Mouse (Mus musculus): ENCODE measurements around the gene Pex16. TPM values are rescaled to one million over a fixed set of nuclear protein-coding genes. Genes with fewer than 3 reads are reported as not detected.
A peak's percentile ranks its signal among the peaks of the same experiment; 100 is the strongest.

Pex16 gene
- polyA plus RNA-seq, 1 experiment: not detected

DNA sequence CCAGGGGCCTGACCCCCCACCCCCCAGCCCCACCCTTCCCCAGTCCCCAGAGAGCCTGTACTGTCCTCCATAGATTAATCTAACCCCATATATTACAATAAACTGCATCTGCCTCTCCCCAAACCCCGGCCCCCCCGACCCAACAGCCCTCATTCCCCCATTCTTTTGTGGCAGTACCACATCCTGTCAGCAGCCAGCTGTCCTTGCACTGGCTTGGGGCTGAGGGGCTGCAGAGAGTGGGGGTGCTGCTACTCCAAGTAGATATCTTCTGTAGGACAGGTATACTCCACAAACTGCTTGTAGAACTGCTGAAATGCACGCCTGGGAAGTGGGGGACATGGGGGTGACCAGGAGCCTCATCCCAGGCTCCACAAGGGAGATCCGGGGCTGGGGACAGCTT is 9.6 kb downstream of the Pex16 start:
- Histone ChIP-seq H3K27ac (ENCODE audit: insufficient read depth, low read depth, low read length) (no peak overlapping the region), H3K4me1 (ENCODE audit: control insufficient read depth, insufficient read depth, low read length) (peaks cover 36% of the 10 kb centered on the region), H3K4me3 (ENCODE audit: insufficient read depth, low read depth, low read length) (no peak overlapping the region)
- WGBS: 75% methylated on average over 4 of the region's 4 CpGs
- TF ChIP-seq CTCF (IDR thresholded peaks at IDR 0.05; ENCODE audit: insufficient read depth, low read depth, low read length) (no peak), POLR2A (IDR thresholded peaks at IDR 0.05; ENCODE audit: insufficient read depth, low read depth, low read length) (no peak)

DNA sequence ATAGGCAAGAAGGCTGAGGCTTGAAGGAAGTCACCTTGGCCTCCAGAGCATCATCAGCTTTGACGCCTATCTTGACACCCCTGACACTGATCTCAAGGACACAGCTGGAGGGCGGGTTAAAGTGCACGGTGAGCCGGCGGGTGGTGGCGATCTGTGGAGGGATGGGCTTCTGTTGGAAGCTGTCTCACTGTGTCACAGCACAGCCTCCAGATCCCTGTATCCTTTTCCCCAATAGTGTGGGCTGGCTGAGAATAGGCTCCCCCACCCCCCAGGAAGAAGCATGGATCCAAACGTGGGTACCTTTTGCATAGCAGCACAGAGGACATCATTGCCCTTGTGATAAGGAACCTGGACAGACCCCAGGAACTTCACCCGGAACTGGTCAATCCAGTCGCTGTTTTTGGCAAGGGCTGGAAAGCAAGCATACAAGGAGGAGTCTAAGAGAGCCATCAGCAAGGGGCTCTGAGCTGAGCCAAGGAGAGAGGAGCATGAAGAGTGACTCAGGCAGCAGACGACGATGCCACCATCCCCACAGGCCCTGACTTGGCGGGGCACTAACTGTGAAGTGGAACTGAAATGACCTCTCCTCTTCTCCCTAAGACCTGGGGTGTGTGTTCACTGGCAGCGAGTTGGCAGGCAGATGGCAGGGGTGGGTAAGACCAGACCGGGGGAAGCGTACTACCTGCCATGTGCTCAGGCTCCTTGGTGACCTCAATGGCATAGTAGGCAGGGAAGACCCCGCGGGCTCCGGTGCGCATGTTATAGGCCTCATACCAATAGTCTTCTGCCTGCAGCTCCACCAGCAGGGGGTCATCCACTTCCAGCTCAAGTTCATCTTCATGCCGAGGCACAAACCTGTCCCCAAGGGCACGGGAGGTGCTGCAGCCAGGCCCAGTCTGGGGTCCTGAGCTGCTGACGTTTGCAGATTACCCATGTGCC is 10.9 kb downstream of the Pex16 start:
- WGBS: 67% methylated on average over 22 of the region's 22 CpGs

DNA sequence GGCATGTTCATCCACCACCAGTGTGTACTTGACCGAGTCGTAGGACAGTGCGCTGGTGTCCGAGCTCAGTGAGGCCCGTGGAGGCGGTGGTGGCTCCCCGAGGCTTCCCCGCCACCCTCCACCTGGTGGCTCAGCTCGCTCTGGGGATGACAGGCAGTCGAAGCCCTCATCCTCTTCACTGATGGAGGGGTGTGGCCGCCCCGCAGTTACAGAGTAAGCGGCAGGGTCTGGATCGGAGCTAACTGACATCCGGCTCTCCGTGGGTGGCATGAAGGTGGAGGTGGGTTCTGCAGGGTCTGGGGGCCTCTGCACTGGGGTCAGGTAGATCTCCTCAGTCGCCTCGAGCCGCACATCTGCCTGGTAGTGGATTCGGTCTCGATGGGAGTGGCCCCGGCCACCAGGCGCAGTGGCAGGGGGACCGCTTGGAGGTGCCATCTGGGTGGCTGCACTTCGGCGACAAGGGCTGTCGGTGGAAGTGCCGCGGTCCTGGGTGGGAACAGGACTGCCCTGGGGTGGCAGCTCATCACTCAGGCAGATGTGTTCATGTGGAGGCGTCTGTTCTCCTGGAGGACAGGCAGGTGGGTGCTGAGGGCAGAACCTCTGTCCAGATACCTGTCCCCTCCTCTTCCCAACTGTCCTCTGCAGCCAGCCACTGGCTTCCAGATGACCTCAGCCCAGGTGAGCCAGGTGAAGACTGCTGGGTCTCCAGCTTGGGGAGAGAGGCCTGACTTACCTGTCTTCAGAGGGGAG is 12.5 kb downstream of the Pex16 start:
- 85% methylated on average over 30 of the region's 30 CpGs for WGBS
- Histone ChIP-seq H3K27ac (ENCODE audit: insufficient read depth, low read depth, low read length) (no peak overlapping the region), H3K4me3 (ENCODE audit: insufficient read depth, low read depth, low read length) (no peak overlapping the region), H3K4me1 (ENCODE audit: control insufficient read depth, insufficient read depth, low read length) (peaks cover 51% of the 10 kb centered on the region)
- no peak for TF ChIP-seq POLR2A (IDR thresholded peaks at IDR 0.05; ENCODE audit: insufficient read depth, low read depth, low read length)
- TF ChIP-seq CTCF (IDR thresholded peaks at IDR 0.05; ENCODE audit: insufficient read depth, low read depth, low read length): no peak

More for the DNA sequence above, 10.9 kb downstream of the Pex16 start:
- no peak overlapping the region for H3K27ac ChIP-seq (ENCODE audit: insufficient read depth, low read depth, low read length)
- TF ChIP-seq POLR2A (IDR thresholded peaks at IDR 0.05; ENCODE audit: insufficient read depth, low read depth, low read length): no peak
- TF ChIP-seq CTCF (IDR thresholded peaks at IDR 0.05; ENCODE audit: insufficient read depth, low read depth, low read length): no peak
- H3K4me3 ChIP-seq (ENCODE audit: insufficient read depth, low read depth, low read length): no peak overlapping the region
- peaks cover 39% of the 10 kb centered on the region for H3K4me1 ChIP-seq (ENCODE audit: control insufficient read depth, insufficient read depth, low read length)

DNA sequence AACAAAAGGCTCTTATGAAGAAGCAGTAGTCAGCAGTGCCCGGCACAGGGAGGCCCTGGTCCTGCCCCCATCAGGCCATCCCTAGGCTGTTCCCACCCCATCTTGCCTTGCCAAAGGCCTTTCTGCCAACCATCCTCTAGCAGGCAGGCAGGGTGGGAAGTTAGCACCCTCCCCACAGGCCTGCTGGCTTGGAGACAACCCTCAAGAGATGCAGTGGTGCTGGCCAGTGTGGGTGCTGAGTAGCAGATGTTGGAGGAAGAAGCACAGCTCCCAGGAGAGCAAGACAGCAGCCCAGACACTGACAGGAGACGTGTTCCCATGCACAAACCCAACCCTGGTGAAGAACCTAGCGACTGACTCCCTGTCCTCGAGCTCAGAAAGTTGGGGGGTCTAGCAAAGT is 13.2 kb downstream of the Pex16 start:
- peak overlapping the region; percentile 73 for H3K4me3 ChIP-seq (ENCODE audit: insufficient read depth, low read depth, low read length)
- 30% methylated on average over 4 of the region's 4 CpGs for WGBS
- H3K27ac ChIP-seq (ENCODE audit: insufficient read depth, low read depth, low read length): peak overlapping the region; percentile 64; the same call in 1 of the 2 replicates

DNA sequence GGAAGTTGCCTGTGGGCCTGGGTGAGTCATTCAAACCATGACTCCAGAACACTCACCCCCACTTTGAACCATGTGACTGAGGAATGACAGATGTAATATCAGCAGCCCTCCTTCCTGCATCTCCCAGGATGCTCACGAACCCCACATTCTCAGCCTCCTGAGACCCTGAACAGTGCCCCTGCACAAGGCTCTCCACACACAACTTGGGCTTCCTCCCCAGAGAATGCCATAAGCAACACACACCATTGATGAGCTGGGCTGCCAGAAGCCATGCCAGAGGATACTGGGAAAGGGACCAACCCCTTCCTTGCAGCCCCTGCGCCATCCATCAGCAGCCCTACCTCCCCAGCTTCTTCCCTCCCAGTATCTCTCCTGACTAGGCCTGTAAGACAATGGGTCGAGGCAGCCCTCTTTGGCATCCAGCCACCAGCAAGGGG is 13.6 kb downstream of the Pex16 start:
- WGBS: 11% methylated on average over 3 of the region's 3 CpGs
- H3K27ac ChIP-seq (ENCODE audit: insufficient read depth, low read depth, low read length): peak overlapping the region; percentile 64; the same call in 1 of the 2 replicates
- no peak for TF ChIP-seq CTCF (IDR thresholded peaks at IDR 0.05; ENCODE audit: insufficient read depth, low read depth, low read length)
- no peak for TF ChIP-seq POLR2A (IDR thresholded peaks at IDR 0.05; ENCODE audit: insufficient read depth, low read depth, low read length)
- peaks cover 59% of the 10 kb centered on the region for H3K4me1 ChIP-seq (ENCODE audit: control insufficient read depth, insufficient read depth, low read length)
- H3K4me3 ChIP-seq (ENCODE audit: insufficient read depth, low read depth, low read length): peak overlapping the region; percentile 73

More for the DNA sequence above, 13.2 kb downstream of the Pex16 start:
- no peak for TF ChIP-seq POLR2A (IDR thresholded peaks at IDR 0.05; ENCODE audit: insufficient read depth, low read depth, low read length)
- TF ChIP-seq CTCF (IDR thresholded peaks at IDR 0.05; ENCODE audit: insufficient read depth, low read depth, low read length): no peak
- peaks cover 55% of the 10 kb centered on the region for H3K4me1 ChIP-seq (ENCODE audit: control insufficient read depth, insufficient read depth, low read length)

DNA sequence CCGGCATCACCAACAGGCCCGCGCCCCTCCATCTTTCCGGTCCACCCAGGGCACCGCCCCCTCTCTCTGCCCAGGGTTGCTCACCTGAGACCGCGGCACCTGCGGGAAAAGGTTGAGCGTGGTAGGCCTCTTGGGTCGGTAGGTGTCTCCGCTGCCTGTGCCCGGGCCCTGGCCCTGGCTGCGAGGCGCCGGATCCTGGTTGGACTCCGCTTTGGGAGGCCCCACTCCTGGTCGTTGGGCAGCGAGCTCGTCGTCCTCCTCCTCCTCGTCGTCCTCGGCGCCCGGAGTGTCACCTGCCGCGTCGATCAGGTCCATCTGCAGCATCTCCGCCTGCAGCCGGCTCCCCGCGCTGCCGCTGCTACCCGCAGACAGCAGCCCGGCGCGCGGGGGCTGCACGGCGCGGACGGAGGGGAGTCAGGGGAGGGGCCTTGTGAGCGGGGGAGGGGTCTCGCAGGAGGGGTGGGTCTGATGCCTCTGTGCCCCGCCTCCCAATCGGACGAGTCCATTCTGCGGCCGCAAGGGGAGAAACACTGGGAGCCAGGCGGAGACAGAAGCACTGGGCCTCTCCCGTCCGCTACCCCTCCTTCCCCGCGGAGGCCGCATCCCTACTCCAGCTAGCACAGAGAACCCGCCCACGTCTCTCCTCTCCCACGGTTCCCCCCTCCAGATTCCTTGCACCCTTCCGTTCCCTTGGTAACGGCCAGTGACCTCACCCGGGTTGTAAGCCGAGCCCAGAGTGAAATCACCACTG is 14.6 kb downstream of the Pex16 start:
- TF ChIP-seq CTCF (IDR thresholded peaks at IDR 0.05; ENCODE audit: insufficient read depth, low read depth, low read length) (no peak), POLR2A (IDR thresholded peaks at IDR 0.05; ENCODE audit: insufficient read depth, low read depth, low read length) (peak; percentile 78)
- Histone ChIP-seq H3K27ac (ENCODE audit: insufficient read depth, low read depth, low read length) (peak overlapping the region; percentile 95), H3K4me3 (ENCODE audit: insufficient read depth, low read depth, low read length) (peak overlapping the region; percentile 73), H3K4me1 (ENCODE audit: control insufficient read depth, insufficient read depth, low read length) (peaks cover 64% of the 10 kb centered on the region)
- 1% methylated on average over 62 of the region's 62 CpGs for WGBS

DNA sequence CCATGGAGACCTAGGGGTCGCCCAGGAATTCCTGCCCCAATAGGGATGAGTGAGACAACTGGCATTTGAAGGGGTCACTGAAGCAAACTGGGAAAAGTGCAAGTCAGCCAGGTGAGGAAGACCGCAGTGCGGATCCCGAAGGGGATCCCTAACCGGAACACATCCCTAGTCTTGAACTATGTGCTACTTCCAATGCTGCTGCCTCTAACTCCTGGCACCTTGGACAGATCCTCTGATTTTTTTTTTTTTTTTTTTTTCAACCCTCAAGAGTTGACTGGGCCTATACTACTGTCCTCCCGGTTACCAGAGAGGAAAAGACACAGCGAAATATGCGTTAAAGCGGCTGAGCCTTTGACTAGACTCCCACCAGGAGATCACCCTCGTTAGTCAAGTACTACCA is 15.2 kb downstream of the Pex16 start:
- Histone ChIP-seq H3K27ac (ENCODE audit: insufficient read depth, low read depth, low read length) (peak overlapping the region; percentile 95), H3K4me3 (ENCODE audit: insufficient read depth, low read depth, low read length) (peak overlapping the region; percentile 73), H3K4me1 (ENCODE audit: control insufficient read depth, insufficient read depth, low read length) (peaks cover 64% of the 10 kb centered on the region)
- 9% methylated on average over 10 of the region's 10 CpGs for WGBS
- TF ChIP-seq POLR2A (IDR thresholded peaks at IDR 0.05; ENCODE audit: insufficient read depth, low read depth, low read length): no peak
- TF ChIP-seq CTCF (IDR thresholded peaks at IDR 0.05; ENCODE audit: insufficient read depth, low read depth, low read length): no peak

DNA sequence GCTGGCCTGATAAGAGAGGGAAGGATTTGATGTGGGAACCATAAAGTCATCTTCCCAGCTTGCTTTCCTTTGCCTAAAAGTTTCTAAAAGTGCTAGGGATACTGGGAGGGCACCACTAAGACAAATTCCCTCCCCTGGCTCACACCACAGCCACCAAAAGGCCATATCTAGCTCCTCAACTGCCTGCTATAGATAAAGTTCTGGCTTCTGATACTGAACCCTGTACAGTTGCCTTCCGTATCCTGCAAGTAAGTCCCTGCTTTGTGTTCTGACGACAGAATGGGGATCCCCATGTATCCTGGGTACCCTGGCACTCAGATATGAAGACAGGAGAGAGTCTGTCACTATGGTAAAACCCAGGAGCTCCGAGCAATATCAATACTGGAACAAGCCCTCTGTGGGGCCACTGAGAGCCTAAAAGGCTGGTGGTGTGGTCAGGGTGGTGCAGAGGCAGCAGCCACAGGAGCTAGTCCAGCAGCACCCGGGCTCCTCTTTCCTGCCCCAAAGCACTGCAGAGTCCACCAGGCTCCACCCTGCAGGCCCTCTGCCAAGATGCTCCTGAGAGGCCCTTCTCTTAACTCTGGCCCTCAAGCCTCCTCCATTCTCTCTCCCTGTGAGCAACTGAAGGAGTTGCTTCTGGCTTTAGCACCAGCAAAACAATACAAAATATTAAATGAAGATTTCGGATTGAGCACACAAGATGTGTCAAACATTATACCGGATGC is 15.9 kb downstream of the Pex16 start:
- peaks cover 58% of the 10 kb centered on the region for H3K4me1 ChIP-seq (ENCODE audit: control insufficient read depth, insufficient read depth, low read length)
- no peak for TF ChIP-seq CTCF (IDR thresholded peaks at IDR 0.05; ENCODE audit: insufficient read depth, low read depth, low read length)
- no peak for TF ChIP-seq POLR2A (IDR thresholded peaks at IDR 0.05; ENCODE audit: insufficient read depth, low read depth, low read length)
- H3K27ac ChIP-seq (ENCODE audit: insufficient read depth, low read depth, low read length): peak overlapping the region; percentile 95
- WGBS: 59% methylated on average over 6 of the region's 6 CpGs
- H3K4me3 ChIP-seq (ENCODE audit: insufficient read depth, low read depth, low read length): no peak overlapping the region
